Mouse (Mus musculus) myocyte (in vitro differentiated cells): ENCODE results near the gene Znrf2. TPM values are rescaled to one million over a fixed set of nuclear protein-coding genes. Genes with fewer than 3 reads are reported as not detected.

Experiments
- H3K27me3 ChIP-seq: one replicate; pipeline ENCODE4 v1.6.1; 2011; ENCODE audit not compliant: control insufficient read depth, insufficient read depth, insufficient read length
- H3K36me3 ChIP-seq: one replicate; pipeline ENCODE4 v1.6.1; 2011; ENCODE audit not compliant: control insufficient read depth, insufficient read depth
- H3K4me2 ChIP-seq: one replicate; pipeline ENCODE4 v1.6.1; 2011; ENCODE audit warnings: low read depth, control low read depth
- H3K4me3 ChIP-seq: one replicate; pipeline ENCODE4 v1.5.1; 2011; ENCODE audit warnings: mild to moderate bottlenecking, control low read depth, moderate library complexity
- H3K79me2 ChIP-seq: one replicate; pipeline ENCODE4 v1.6.1; 2011; ENCODE audit not compliant: control insufficient read depth, insufficient read depth
- H3ac ChIP-seq: one replicate; pipeline ENCODE4 v1.6.1; 2011; ENCODE audit not compliant: control insufficient read depth, insufficient read length
- CEBPB ChIP-seq: IDR thresholded peaks from 2 replicates; pipeline ENCODE4 v1.6.1; 2011; ENCODE audit warnings: mild to moderate bottlenecking, moderate library complexity; ENCODE audit not compliant: poor library complexity, insufficient read depth, severe bottlenecking
- E2F4 ChIP-seq: IDR thresholded peaks from one replicate; pipeline ENCODE4 v1.6.1; 2011; ENCODE audit warnings: mild to moderate bottlenecking, control low read depth, moderate library complexity; ENCODE audit not compliant: insufficient read depth
- MAX ChIP-seq: IDR thresholded peaks from one replicate; pipeline ENCODE4 v1.6.1; 2011; ENCODE audit warnings: low read depth, mild to moderate bottlenecking, control low read depth
- MYOD1 ChIP-seq, 3 experiments: IDR thresholded peaks; one replicate each; pipeline ENCODE4 v1.6.1; 2011; ENCODE audit warnings: control low read depth in 2 of 3, low read depth in 2 of 3, mild to moderate bottlenecking in 2 of 3, moderate library complexity in 1 of 3; ENCODE audit not compliant: insufficient read length in 2 of 3, control insufficient read depth in 1 of 3
- MYOG ChIP-seq, 3 experiments: IDR thresholded peaks; one replicate each; pipeline ENCODE4 v1.6.1; 2011; ENCODE audit warnings: control low read depth in 2 of 3, low read depth in 2 of 3, mild to moderate bottlenecking in 2 of 3; ENCODE audit not compliant: insufficient read length in 2 of 3, control insufficient read depth in 1 of 3, insufficient read depth in 1 of 3
- POLR2A ChIP-seq: IDR thresholded peaks from one replicate; pipeline ENCODE4 v1.6.1; 2011; ENCODE audit warnings: low read depth, mild to moderate bottlenecking, control low read depth, moderate library complexity; ENCODE audit not compliant: insufficient read length
- POLR2AphosphoS2 ChIP-seq: IDR thresholded peaks from one replicate; pipeline ENCODE4 v1.6.1; 2011; ENCODE audit warnings: low read depth, control low read depth; ENCODE audit not compliant: insufficient read length
- REST ChIP-seq: IDR thresholded peaks from one replicate; pipeline ENCODE4 v1.6.1; 2011; ENCODE audit warnings: mild to moderate bottlenecking, control low read depth, moderate library complexity; ENCODE audit not compliant: insufficient read depth, insufficient read length
- SRF ChIP-seq: IDR thresholded peaks from one replicate; pipeline ENCODE4 v1.6.1; 2011; ENCODE audit warnings: low read depth; ENCODE audit not compliant: control insufficient read depth, insufficient read length
- TCF12 ChIP-seq: IDR thresholded peaks from one replicate; pipeline ENCODE4 v1.6.1; 2011; ENCODE audit warnings: mild to moderate bottlenecking, control low read depth; ENCODE audit not compliant: poor library complexity, insufficient read depth, severe bottlenecking
- TCF3 ChIP-seq: IDR thresholded peaks from one replicate; pipeline ENCODE4 v1.6.1; 2011; ENCODE audit warnings: low read depth, control low read depth; ENCODE audit not compliant: insufficient read length
- USF1 ChIP-seq: IDR thresholded peaks from one replicate; pipeline ENCODE4 v1.6.1; 2011; ENCODE audit warnings: low read depth, mild to moderate bottlenecking, control low read depth, moderate library complexity
- polyA plus RNA-seq: library from polyadenylated mRNA; unstranded; fragments of >200 nt; fragmentation: generic; extraction: Trizol; gene quantifications from one replicate; pipeline ENCODE4 v1.2.1, GENCODE M21; 2012; ENCODE audit warnings: missing spikeins

Znrf2 gene
- polyA plus RNA-seq, 1 experiment: 5.7 TPM

DNA sequence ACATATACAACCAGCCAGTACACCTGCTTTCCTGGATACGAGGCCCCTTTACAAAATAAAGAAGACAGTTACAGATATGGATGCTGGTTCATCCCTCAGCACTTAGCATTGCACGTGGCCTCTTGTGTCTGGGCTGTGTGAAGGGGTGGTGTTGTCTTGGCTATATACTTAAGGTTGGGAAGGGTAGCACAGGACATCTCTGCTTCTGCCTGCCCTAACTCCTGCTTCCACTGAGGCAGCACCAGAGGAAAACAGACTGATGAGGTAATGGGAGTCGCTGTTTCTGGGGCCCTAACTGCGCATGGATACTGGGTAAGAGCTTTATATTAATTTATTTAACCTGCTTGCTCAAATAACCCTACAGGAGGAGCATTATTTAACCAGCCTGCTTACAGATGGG, 100.2 kb downstream of the Znrf2 start:
- H3K4me3 ChIP-seq: no peak overlapping the region
- no peaks in the 10 kb centered on the region for H3K36me3 ChIP-seq
- no peaks in the 10 kb centered on the region for H3K27me3 ChIP-seq
- no peaks in the 10 kb centered on the region for H3K79me2 ChIP-seq
- H3K4me2 ChIP-seq: no peak overlapping the region
- TF ChIP-seq USF1 (no peak), E2F4 (no peak), POLR2AphosphoS2 (no peak), MAX (no peak), POLR2A (no peak), REST (no peak), SRF (no peak), MYOD1 (IDR thresholded peaks at IDR 0.05; ENCODE audit: control insufficient read depth in 1 of 3, insufficient read length in 2 of 3, low read depth in 2 of 3) (no peak), TCF12 (no peak), CEBPB (no peak), MYOG (IDR thresholded peaks at IDR 0.05; ENCODE audit: control insufficient read depth in 1 of 3, insufficient read depth in 1 of 3, insufficient read length in 2 of 3, low read depth in 2 of 3) (no peak), TCF3 (no peak)
- H3ac ChIP-seq: no peak overlapping the region

DNA sequence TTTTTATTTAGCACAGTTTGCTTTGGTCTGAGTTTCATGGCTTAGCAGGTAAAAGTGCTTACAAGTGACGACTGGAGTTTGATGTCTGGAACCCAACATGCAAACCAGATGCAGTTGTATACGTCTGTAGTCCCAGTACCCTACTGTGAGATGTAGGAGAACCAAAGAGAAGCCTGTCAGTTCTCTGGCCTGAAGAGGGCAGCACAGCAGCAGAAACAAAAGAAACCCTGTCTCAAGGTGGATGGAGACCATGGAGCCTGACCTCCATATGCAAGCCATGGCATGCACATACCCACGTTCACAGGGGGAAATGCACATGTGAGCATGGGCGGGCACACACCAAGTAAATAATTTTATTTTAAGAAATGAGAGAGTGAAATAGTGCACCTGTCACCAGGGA, 100.8 kb downstream of the Znrf2 start:
- H3ac ChIP-seq: no peak overlapping the region
- no peaks in the 10 kb centered on the region for H3K36me3 ChIP-seq
- H3K79me2 ChIP-seq: no peaks in the 10 kb centered on the region
- no peaks in the 10 kb centered on the region for H3K27me3 ChIP-seq
- TF ChIP-seq POLR2A (no peak), POLR2AphosphoS2 (no peak), TCF3 (no peak), USF1 (no peak), SRF (no peak), MYOD1 (IDR thresholded peaks at IDR 0.05; ENCODE audit: control insufficient read depth in 1 of 3, insufficient read length in 2 of 3, low read depth in 2 of 3) (no peak), TCF12 (no peak), CEBPB (no peak), E2F4 (no peak), MYOG (IDR thresholded peaks at IDR 0.05; ENCODE audit: control insufficient read depth in 1 of 3, insufficient read depth in 1 of 3, insufficient read length in 2 of 3, low read depth in 2 of 3) (no peak), REST (no peak), MAX (no peak)
- H3K4me2 ChIP-seq: no peak overlapping the region
- H3K4me3 ChIP-seq: no peak overlapping the region

DNA sequence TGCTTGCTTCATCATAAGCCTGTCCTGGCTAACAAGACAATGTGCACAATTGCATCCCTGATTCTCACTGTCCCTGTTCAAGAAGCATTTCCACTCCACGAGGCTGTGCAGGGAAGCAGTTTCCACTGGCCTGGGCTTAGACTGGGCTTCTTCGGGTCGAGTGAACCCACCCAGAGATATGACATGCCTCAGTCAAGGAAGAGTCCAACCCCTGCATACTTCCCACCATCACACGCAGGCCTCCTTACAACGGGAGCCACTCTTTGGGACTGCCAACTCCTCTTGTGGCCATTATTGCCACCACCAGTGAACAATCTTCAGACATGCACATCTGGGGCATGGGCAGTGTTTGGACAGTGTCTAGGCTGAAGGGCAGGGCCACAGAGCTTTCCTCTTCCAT, 101.8 kb downstream of the Znrf2 start:
- no peak overlapping the region for H3ac ChIP-seq
- no peak for TF ChIP-seq POLR2A
- TF ChIP-seq MYOD1 (IDR thresholded peaks at IDR 0.05; ENCODE audit: control insufficient read depth in 1 of 3, insufficient read length in 2 of 3, low read depth in 2 of 3): no peak
- TF ChIP-seq USF1: no peak
- no peak for TF ChIP-seq MAX
- TF ChIP-seq TCF3: no peak
- TF ChIP-seq CEBPB: no peak
- TF ChIP-seq REST: no peak
- TF ChIP-seq POLR2AphosphoS2: no peak
- no peak for TF ChIP-seq TCF12
- TF ChIP-seq MYOG (IDR thresholded peaks at IDR 0.05; ENCODE audit: control insufficient read depth in 1 of 3, insufficient read depth in 1 of 3, insufficient read length in 2 of 3, low read depth in 2 of 3): no peak
- no peaks in the 10 kb centered on the region for H3K36me3 ChIP-seq
- no peaks in the 10 kb centered on the region for H3K27me3 ChIP-seq
- no peak overlapping the region for H3K4me2 ChIP-seq
- no peak overlapping the region for H3K4me3 ChIP-seq
- no peaks in the 10 kb centered on the region for H3K79me2 ChIP-seq

- Histone ChIP-seq H3ac (no peak overlapping the region), H3K36me3 (no peaks in the 10 kb centered on the region), H3K27me3 (no peaks in the 10 kb centered on the region), H3K4me2 (no peak overlapping the region), H3K79me2 (no peaks in the 10 kb centered on the region), H3K4me3 (no peak overlapping the region)
- TF ChIP-seq CEBPB (no peak), MYOD1 (IDR thresholded peaks at IDR 0.05; ENCODE audit: control insufficient read depth in 1 of 3, insufficient read length in 2 of 3, low read depth in 2 of 3) (no peak), POLR2A (no peak), TCF12 (no peak), E2F4 (no peak), SRF (no peak), POLR2AphosphoS2 (no peak), TCF3 (no peak), MYOG (IDR thresholded peaks at IDR 0.05; ENCODE audit: control insufficient read depth in 1 of 3, insufficient read depth in 1 of 3, insufficient read length in 2 of 3, low read depth in 2 of 3) (no peak), REST (no peak), USF1 (no peak), MAX (no peak)
These were observed 107.8 kb downstream of the Znrf2 start for GRCm38 (mm10) chr6:54924538-54924937.
